Mouse (Mus musculus) adrenal gland (tissue): ENCODE data around the gene Npc2.

Source experiments
- intact Hi-C: fragments of 180-260 bp; cut with DNase I; formaldehyde crosslinking; loops from one replicate; pipeline ENCODE4 v1.15.1; 2025
- long read RNA-seq, 2 experiments: library from polyadenylated mRNA; unstranded; transcript quantifications; one replicate each; pipeline ENCODE4 v2.0.0; 2020; ENCODE audit warnings: borderline replicate concordance in 1 of 2; ENCODE audit not compliant: insufficient replicate concordance in 1 of 2

Npc2 gene
- long read RNA-seq, experiment 1, transcript Npc2-201 (4 exons, 3,299 nt), result major isoform, 279 of 290 reads
- long read RNA-seq, experiment 1, partial matches to known transcripts, result 7 of 290 reads
- long read RNA-seq, experiment 1, other reads (novel, unspliced or antisense), result 3 of 290 reads
- long read RNA-seq, experiment 2, transcript Npc2-201 (4 exons, 3,299 nt), result major isoform, 319 of 332 reads
- long read RNA-seq, experiment 2, partial matches to known transcripts, result 9 of 332 reads
- long read RNA-seq, experiment 2, other reads (novel, unspliced or antisense), result 2 of 332 reads

DNA sequence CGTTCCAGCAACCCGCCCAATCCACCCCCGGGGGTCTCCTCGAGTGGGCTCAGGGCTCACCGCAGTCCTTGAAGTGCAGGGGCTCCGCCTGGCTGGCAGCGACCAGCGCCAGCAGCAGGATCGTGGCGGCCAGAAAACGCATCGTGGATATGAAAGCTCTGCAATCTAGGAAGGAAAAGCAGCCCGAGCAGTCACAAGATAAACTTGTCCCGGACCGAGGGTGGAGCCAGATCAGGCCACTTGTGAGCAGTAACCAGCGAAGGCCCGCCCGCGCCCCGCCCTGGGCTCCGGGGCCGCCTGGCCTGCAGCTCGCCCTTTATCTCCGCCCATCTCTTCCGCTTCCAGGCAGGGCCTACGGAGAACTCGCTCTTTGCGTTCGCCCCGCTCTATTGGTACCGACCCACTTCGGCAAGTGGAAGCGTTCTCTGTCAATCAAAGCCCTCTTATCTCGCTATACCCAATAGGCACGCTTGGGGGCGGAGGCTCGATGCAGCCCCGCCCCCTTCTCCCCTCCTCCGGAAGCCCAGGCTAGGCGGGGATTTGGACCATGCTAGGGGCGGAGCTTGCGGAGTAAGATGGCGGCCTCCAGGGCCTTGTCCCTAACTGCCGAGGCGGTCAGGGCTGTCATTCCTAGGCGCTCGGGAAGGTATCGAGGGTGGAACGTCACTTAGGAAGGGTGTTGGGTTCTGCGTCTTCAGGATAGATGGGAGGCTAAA, at the start of gene Npc2, which contains the start of gene Isca2:
Npc2 (minus strand) TSS at position 427 of the 716 bp plus-strand sequence.
Isca2 (plus strand) TSS at position 526 of the 716 bp plus-strand sequence.
- intact Hi-C loops, result no loop called here

DNA sequence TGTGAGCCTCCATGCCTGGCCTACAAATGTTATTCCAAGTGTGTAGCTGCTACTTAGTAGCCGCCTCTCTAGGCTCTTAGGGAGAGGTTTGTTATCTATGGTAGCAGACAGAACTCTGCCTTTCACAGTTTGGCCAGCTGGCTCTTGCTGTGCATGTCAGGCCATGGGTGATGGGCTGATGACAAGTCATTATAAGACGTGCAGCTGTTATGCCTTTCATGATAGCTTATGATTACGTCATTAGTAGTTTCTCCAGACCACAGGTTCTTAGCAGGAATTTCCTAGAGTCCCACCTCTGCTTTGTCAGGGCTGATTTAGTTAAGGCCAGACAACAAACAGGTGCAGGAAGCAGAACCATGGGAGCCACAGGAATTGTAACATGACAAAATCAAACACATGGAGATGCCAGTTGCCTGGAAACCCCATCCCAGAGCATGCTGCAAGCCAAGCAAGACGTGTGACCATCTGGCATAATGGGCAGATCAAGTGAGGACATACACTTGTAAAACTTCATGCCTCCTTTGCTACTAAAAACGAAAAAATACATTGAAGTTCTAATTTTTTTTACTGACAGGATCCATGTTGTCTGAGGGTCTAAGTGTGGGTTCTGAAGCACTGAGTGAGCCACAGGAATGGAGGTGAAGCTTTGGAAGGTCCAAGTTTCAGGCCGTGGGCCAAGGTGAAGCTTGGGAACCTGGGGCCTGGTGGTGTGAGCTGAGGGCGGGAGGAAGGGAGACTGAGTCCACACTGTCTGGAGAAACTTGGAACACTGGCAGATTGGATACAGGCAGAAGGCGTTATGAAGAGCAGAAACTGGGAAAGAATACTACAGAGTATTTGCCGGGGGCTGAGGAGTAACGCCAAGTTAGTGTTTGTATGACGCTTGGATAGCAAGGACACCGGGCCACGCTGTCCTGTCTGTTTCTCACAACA, 46.5 kb upstream of the Npc2 start:
- intact Hi-C loops, result no loop called here

- intact Hi-C loops, result no loop called here
Observed at GRCm38 (mm10) chr12:84818496-84818895, 45.5 kb upstream of the Npc2 start.

DNA sequence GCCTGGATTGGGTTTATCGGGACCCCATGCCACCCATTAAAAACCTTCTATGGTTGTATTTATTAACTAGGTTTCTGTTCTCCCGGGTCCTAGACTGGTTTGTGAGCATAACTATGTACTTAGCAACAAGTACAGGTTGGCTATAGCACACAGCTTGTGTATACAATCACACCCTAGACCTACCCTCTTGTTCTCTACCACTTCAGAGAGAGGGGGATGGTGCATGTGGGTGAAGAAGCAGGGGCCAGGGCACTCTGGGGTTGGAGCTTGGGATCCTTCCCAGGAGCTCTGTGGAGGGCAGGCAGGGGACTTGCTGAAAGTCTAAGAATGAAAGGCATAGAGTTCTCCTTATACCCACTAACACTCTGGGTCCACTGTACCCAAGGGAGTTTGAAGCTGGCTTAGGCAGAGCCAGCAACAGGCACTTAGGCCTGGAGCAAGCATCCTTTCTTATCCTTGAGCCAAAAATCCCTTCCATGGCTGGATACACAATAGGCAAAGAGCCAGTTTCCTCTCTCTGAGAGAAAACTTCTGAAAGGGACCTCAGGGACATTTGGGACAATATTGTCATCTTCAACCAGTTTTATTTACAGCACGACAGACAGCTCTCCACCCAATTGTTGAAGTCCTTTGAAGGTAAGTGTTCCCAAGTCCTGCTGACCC, 41.8 kb upstream of the Npc2 start:
- intact Hi-C loops, result loop anchor here (5.0 kb wide), 1 partner anchor 63 kb away; the partner anchor contains the start of gene Ltbp2

DNA sequence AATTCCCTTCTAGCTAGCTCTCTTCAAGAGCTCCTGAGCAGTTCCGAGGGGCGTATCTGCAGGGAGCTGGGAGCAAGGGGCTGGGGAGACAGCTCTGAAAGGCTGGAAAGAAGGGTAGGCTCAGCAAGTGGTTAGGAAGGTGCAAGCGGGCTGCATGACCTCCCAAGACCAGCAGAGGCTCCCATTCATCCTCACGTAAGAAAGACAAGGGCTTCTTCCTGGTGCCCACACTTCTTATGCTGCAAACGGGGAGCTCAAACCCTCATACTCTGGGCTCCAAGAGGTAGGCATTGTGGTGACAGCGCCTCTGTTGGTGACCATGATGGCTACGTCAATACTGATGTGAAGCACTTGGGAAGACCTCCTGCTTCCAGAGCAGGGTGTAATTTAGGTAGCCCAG, 40.8 kb upstream of the Npc2 start:
- intact Hi-C loops, result loop anchor here (5.0 kb wide), 1 partner anchor 64 kb away; the partner anchor contains the start of gene Ltbp2

- intact Hi-C loops, result loop anchor here (5.0 kb wide), 1 partner anchor 65 kb away; the partner anchor contains the start of gene Ltbp2
Observed at GRCm38 (mm10) chr12:84812004-84812403, 39.1 kb upstream of the Npc2 start.

- intact Hi-C loops, result loop anchor here (5.0 kb wide), 1 partner anchor 66 kb away; the partner anchor contains the start of gene Ltbp2
Observed at GRCm38 (mm10) chr12:84811510-84811909, 38.6 kb upstream of the Npc2 start.

- intact Hi-C loops, result loop anchor here (5.0 kb wide), 1 partner anchor 66 kb away; the partner anchor contains the start of gene Ltbp2
Observed at GRCm38 (mm10) chr12:84810810-84811209, 37.9 kb upstream of the Npc2 start.

GRCm38 (mm10) chr12:84809033-84809432, 36.1 kb upstream of the Npc2 start:
- intact Hi-C loops, result no loop called here

DNA sequence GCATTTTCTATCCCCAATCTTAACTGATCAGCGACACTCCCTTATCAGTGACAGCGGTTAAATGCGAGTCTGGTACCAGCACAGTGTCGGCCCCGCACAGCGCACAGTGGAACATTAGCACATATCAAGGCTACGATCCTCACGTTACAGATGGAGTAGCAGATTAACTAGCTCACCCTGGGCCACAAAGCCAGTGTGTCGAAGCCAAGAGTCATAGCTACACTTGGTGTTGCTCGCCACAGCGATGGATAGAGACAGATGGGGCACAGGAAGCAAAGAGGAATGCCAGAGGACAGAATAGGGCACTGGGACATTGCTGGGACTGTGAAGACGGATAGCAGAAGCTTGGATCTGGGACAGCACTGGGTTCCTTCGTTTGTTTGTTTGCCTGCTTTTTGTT, 34.4 kb upstream of the Npc2 start:
- intact Hi-C loops, result no loop called here

GRCm38 (mm10) chr12:84806726-84807125, 33.8 kb upstream of the Npc2 start:
- intact Hi-C loops, result no loop called here

GRCm38 (mm10) chr12:84806010-84806409, 33.1 kb upstream of the Npc2 start:
- intact Hi-C loops, result no loop called here

GRCm38 (mm10) chr12:84805228-84805842, 32.4 kb upstream of the Npc2 start:
- intact Hi-C loops, result no loop called here

DNA sequence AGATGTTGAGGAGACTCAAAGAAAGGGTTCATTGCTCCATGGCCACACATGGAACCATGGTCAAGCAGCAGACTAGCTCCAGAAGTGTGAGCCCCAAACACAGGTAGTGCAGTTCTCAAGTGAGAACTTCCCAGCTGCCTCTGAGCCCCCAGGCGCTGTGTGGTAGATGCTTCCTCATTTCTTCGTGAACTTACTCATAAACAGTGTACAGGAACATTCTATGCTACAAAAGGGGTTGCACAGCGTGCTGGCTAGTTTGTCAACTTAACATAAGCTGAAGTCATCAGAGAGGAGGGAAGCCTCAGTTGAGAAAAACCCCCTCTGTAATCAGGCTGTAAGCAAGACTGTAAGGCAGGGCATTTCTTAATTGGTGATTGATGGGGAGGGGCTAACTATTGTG, 29.7 kb upstream of the Npc2 start:
- intact Hi-C loops, result no loop called here

GRCm38 (mm10) chr12:84801532-84802110, 28.7 kb upstream of the Npc2 start:
- intact Hi-C loops, result no loop called here

DNA sequence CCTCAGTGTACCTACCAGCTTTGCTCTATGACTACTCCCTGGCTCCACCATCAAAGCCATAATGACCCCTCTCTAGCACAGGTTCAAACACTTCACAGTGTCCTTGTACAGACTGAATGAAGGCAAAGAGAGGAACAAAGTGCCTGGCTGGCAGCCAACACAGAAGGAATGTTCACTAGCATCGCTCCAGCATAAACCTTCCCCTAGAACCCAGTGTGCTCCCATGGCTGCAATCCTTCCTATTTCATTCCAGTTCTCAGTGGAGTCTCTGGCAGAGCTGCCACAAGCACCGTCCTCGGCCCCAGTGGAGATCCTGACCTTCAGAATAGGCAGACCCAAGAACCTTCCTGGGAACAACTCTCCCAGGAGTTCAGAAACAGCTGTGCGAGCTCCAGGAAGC, 27.5 kb upstream of the Npc2 start:
- intact Hi-C loops, result no loop called here

GRCm38 (mm10) chr12:84799086-84799485, 26.1 kb upstream of the Npc2 start:
- intact Hi-C loops, result no loop called here

DNA sequence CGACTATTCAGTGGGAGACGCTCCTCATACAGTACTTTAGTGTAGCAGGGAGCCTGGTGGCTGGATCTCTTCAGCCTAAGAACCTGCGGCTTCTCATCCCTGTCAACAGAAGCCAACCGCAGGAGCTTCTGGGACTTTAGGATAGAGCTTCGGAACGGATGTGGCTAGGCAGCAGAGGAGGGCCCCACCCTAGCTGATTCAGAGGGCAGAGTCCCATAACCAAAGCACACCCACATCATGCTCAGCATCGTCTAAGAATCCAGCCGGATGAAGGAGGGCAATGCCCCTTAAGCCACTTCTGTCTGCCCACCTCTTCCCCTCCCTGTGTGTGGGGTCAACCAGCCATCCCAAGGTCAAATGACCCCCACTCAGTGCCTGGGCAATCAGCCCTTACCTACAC, 21.7 kb upstream of the Npc2 start:
- intact Hi-C loops, result no loop called here

DNA sequence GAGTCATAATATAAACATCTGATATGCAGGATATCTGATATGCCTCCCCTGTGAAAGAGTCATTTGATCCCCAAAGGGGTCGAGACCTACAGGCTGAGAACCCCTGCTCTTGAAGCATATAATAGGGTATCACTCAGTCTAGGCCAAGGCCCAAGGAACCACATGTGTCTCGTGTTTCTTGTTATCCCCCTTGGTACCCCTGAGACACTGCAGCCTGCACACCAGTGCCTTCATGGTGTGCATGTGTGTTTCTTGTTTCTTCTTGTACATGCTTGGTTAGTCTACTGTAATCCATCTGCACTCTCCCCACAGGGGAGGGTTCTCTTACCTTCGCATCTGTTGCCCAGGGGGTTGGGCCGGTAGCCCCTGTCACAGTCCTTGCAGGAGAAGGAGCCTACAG, 19.7 kb upstream of the Npc2 start:
- intact Hi-C loops, result no loop called here

- intact Hi-C loops, result no loop called here
Observed at GRCm38 (mm10) chr12:84790853-84791252, 17.9 kb upstream of the Npc2 start.
